Mouse (Mus musculus) hematopoietic stem cell, adult 5-6 weeks (primary cell): ENCODE data around the gene Lama1. TPM values are rescaled to one million over a fixed set of nuclear protein-coding genes. Genes with fewer than 3 reads are reported as not detected.
"Not testable (repeated sequence)": the region's sequence is repeated elsewhere in the genome, so short reads cannot be mapped to it uniquely, and the experiment has no call there.

Experiments
- ATAC-seq, 2 experiments: fragments of 125-278 bp in 1 of 2; replicated peaks in 1 of 2; 2 replicates each; pipeline ENCODE4 v1.8.0; 2016 to 2017; ENCODE audit warnings: inconsistent platforms in 2 of 2, mild to moderate bottlenecking in 2 of 2, moderate number of reproducible peaks in 2 of 2, low read depth in 1 of 2, moderate TSS enrichment in 1 of 2; ENCODE audit not compliant: low FRiP score in 2 of 2, poor library complexity in 2 of 2, severe bottlenecking in 2 of 2, insufficient read depth in 1 of 2, low TSS enrichment in 1 of 2
- total RNA-seq: library from RNA; stranded (forward); fragments of 172-1452, 232-1000 nt; gene quantifications from 2 replicates; pipeline ENCODE4 v1.2.3, GENCODE M21; 2017

The Lama1 gene
- total RNA-seq, 1 experiment from 2014 or later, result not detected

DNA sequence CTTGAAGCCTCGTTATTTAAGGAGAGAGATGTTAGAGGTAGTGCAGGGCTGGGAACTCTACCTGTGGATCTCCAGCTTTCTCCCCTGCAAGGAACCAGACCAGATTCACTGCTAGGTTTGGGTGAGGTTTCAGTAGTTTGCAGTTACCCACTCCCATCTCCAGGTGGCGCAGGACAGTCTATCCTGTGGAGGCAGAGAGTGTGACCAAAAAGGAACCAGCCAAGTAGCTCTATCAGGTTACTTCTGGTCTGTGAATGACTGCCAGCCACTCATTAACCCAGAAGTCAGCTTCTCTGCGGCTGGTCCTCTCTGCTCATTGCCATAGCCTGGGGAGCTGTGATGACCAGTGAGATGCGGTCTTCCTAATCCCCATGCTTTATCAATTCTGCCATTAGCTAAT lies 82.8 kb downstream of the Lama1 start:
- peak; percentile 65 to 66; a peak in 3 of 4 replicates for ATAC-seq

DNA sequence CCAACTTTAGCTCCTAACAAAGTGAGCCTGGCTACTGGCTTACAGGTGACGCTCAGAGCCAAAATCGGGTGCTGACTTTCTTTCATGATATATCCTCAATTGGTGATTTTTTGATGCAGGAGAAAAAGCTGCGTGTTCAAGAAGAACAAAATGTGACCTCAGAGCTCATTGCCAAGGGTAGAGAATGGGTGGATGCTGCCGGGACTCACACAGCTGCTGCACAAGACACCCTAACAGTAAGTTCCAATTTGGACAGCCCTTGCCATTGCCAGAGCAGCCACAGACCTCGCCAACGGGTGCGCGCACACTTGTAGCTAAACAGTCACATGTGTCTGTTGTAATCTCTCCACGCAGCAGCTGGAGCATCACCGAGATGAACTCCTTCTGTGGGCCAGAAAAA lies 94.0 kb downstream of the Lama1 start:
- no peak for ATAC-seq

DNA sequence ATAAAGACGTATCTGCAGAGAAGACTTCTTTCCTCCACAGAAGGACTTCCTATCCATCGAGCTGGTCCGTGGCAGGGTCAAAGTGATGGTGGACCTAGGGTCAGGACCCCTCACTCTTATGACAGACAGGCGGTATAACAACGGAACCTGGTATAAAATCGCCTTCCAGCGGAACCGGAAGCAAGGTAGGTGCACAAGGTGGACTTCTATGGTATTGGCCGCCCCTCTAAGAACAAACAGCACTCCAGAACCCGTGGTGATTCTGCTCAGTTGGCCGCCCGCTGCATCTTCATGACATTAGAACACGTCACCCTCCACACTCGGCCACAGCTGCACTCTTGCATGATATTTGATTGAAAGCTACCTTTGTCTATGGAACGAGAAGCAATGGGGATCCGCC lies 112.1 kb downstream of the Lama1 start:
- no peak for ATAC-seq

DNA sequence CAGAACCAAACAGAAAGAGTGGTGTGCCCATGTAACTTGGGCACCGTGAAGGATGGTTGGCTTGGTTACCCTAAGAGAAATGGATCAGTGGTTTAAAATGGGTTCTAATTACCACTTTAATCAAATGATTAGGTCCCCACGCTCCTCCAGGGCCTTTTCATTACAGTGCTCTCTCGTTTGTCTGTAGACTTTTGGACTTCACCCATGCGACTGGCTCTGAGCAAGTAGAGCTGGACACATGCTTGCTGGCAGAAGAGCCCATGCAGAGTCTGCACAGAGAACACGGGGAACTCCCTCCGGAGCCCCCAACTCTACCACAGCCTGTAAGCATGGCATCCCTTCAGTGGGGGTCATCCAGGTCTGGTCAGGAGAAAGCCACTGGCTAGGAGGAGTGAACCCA lies 116.6 kb downstream of the Lama1 start:
- no peak for ATAC-seq

DNA sequence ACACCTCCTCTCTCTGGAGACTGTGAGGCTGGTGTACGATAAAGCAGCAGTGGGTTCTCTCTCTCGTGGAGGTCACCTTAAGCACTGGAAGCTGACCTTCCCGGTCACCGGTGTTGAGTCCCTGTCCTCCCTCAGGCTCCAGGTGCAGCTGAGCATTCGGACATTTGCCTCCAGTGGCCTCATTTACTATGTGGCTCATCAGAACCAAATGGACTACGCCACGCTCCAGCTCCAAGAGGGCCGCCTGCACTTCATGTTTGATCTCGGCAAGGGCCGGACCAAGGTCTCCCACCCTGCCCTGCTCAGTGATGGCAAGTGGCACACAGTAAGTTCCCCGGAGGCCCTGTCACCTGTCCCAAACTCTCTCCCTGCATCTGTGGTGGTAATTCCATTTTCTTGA lies 118.7 kb downstream of the Lama1 start:
- ATAC-seq, result no peak

DNA sequence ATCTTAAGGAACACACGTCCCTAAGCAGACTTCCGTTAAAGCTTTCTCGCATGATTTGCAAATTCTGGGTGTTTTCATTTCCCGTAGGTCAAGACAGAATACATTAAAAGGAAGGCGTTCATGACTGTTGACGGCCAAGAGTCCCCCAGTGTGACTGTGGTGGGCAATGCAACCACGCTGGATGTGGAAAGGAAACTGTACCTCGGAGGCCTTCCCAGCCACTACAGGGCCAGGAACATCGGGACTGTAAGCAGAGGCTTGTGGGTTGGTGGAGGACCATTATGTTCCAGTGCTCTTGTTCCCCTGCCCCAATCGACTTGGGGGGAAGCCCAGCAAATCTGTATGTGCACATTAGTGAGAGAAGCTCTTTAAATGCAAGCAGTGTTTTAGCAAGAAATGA lies 119.9 kb downstream of the Lama1 start:
- no peak for ATAC-seq

DNA sequence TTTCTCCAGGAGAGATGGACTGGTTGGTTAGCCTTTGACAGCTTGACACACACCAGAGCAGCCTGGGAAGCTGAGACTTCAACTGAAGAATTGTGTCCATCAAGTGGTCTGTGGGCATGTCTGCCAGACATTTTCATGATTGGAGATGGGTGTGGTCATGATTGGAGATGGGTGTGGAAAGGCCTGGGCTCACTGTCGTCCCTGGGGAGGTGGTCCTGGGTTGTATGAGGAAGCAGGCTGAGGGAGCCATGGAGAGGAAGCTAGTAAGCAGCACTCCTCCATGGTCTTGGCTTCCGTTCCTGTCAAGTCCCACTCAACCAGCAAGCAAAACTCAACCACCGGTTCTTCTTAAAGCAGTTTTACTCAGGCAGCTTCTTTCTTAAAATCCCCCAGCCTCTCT lies 130.4 kb downstream of the Lama1 start:
- ATAC-seq, result no peak

DNA sequence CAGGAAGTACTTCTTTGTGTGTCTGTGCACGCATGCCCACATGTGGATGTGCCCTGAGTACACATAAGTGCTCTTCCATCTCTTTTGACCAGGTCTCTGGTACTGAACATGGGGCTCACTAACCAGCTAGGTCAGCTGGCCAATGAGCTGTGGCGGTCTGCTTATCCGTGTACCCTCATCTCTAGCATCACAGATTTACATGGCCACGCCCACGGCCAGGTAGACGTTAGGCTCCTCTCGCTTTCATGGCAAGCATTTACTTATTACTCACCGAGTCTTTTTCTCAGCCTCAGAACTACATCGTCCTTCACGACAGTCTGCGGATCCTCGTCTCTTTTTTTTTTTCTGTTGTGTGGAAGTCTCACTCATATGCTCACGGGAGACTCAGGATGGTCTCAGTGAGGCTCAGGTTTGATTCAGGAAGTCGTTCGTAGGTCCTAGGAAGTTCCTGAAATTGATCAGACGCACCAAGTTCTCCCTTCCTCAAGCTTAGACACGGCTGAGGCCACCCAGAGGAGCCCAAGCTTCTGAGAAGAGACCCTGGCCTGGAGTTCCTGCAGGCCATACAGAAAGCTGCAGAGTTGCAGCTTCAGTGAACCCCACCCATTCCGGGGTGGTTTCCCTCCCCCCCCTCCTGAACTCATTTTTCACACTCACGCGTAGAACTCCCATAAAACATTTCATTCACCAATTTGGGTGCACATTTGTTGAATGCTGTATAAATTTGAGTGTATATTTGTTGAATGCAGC lies 139.3 kb downstream of the Lama1 start:
- no peak for ATAC-seq

DNA sequence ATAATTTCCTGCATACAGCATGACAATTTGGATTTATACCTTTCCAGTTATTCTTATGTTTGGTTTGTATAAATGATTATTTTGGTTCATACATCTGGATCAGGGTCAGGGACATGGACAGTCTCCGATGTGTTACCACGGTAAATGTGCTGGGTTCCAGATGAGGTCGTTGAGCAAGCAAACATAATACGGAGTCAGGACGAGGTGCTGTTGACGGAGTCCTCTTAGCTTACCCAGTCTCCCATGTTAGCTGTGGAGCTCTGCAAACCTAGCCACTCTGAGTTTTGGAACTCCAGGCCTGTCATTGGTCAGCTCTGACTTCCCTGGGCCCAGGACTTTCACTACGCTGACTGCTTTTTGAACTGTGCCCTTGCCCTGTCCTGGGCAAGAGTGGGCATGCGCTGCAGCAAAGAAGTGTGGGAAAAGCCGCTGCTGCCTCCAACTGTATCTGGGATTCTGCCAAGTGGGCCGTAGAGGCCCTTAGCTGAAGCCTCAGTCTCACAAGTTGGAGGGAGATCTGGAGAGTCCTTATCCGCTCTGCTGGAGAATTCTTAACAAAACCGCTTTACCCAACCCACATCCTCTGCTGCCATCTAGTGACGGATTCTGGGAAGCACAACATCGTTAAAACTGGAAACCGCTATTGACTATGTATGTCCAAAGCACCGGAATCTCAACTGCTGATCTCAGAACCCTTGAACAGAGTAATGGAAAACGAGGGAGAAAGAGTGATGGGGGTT lies 140.5 kb downstream of the Lama1 start:
- peak; percentile 65 to 82 for ATAC-seq

DNA sequence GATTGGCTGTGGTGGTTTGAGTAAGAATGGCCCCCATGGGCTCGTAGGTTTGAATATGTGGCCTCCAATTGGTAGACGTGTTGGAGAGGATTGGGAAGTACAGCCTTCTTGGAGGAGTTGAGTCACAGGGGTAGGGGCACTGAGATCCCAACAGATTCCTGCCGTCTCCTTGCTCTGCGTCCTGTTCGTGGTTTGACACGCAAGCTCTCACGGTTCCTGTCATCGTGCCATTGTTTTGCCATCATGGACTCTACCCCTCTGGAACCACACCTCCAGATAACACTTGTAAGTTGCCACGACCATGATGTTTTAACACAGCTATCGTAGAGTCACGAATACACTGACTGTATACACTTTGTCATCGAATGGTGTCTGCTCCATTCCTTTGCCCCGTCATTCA lies 141.9 kb downstream of the Lama1 start:
- no peak for ATAC-seq

DNA sequence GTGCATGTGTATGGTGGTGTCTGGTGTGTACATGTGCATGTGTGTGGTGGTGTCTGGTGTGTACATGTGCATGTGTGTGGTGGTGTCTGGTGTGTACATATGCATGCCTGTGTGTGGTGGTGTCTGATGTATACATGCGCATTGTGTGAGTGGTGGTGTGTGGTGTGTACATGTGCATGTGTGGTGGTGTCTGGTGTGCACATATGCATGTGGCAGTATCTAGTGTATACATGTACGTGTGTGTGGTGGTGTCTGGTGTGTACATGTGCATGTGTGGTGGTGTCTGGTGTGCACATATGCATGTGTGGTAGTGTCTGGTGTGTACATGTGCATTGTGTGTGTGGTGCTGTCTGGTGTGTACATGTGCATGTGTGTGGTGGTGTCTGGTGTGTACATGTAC lies 144.4 kb downstream of the Lama1 start:
- ATAC-seq, result not testable (repeated sequence)

DNA sequence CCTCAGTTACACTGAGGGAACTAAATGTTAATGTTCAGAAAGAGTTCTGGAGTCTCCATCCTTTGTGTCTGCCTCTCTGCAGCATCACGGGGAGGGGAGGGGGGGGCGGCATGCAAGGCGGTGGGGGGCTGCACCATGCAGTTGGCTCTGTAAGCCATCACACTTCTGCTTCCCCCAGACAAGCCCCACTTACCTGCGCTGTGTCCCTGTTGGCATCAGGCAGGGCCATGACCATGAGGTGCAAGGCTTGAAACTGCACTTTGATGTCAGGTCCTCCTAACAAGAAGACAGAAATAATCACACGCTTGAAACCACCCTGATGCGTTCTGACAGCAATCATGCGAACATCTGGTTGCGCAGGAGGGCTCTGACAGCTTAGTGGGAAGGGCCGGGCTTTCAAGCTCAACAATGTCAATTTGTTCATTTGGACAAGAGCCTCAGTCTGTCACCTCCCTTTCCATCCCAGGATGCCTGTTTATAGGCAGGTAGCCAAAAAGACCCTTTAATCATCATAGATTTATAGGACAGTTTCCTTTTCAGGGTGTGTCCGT lies 164.1 kb downstream of the Lama1 start:
- ATAC-seq, result no peak

DNA sequence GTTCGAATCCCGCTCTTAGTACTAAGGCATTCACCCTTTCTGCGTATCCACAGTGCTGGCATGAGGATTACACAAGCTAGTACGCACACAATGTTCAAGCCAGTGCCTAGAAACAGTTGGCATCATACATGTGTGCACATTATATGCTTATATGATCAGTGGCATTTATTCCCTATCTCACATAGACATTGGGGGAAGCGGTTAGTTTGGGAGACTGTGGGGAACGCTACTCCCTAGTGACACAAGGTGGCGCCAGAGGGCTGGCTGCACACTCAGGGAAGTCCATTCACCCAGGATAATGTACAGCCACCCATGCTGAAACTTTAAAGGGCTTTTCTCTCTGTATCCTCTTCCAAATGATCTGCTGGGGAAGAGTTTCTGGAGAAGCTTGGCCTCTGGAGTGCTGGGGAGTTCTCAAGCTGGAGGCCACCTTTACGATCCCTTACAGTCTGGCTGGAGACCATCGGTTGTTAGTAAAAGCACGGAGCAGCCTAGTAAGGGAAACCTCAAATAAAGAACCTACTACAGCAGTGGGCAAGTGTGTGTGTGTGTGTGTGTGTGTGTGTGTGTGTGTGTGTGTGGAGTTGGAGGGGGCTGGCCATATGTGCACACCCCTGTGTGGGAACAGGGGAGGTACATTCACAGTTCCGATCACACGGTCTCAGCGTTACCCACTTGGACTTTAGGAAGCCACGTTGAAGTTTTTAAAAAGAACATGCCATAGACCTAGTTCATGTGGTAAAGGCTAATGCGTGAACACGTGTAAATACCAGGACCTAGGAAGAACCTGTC lies 164.9 kb downstream of the Lama1 start:
- peak; percentile 89 to 91 for ATAC-seq

DNA sequence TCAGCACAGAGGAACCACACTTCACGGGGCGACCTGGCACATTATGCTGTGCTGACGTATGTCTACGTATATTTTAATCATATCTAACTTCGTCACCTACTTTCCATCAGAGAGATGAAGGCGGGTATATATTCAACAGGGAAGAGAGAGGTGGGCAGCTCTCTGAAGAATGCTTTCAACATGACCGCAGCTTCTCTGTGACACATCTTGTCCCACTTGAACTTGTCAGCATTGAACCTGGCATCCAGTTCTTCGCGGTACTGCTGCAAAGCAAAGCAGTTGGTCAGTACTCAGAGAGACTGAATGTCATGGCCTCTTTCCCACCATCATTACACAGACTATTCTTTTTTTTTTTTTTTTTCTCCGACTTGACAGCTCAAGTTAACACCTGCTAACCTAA lies 167.3 kb downstream of the Lama1 start:
- ATAC-seq, result no peak

DNA sequence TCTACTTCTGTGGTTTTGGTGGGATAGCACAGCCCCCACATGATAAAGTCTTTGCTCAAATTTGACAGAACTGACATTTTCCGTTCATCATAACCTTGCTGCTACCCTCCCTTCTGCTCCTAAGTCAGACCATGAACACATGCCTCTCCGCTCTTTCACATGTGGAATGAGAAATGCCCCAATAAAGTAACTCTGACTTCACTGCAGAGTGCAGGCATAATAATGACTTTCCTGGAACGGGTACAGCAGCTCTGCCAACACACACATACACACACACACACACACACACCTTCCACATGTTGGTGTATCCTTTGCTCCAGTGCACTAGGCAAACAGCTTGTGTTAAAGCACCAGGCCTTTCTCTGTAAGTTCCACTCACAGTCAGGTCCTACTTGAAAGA lies 167.9 kb downstream of the Lama1 start:
- ATAC-seq, result no peak

DNA sequence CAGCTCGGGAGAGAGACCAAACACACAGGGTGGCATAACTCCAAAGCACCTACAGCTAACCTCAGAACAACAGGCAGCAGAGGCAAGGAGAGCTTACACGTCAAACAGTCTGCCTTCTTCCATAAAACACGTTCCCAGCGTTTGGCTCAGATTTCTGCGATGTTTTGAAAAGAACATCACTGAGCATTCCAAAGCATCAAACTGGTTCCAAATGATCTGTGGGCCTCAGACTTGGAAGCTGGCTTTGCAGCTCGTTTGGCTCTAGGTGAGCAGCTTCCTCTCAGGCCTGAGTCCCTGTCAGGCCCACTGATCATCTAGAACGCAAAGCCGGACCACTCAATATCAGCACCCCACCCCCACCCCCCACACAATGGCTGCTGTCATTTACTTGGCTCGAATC lies 169.0 kb downstream of the Lama1 start:
- ATAC-seq, result no peak

DNA sequence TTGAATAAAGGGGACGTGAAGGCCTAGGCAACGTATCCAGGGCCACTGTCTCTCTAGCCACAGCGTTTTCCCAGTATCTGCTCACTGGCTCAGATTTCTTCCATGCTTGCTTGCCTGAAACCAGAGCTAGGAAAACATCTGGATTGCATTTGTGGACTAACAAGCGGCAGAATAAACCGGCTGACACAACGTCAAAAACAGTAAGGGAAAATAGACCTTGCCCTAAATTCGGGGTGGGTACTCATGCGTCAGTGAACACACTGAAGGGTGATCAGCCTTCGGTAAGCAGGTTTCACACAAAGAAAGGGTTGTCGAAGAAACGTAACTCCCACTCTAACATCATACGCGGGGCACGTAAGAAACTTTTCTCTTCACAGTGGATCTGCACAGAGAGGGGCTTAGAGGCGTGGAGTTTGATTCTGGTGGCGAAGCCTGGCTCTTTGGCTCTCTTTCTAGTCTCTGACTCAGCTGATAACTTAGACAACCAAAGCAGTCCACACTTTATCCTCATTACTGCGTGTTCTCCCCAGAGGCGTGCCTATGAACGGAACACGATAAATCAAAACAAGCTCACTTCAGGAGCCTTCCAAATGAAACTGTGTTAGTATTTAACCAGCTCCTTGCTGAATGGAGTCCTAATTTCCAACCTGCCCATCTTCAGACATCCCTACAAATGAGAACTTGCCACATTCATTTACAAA lies 169.6 kb downstream of the Lama1 start:
- no peak for ATAC-seq
